Mouse (Mus musculus) intestine, embryonic 14.5 days (tissue): Measurements from ENCODE around the gene Stox2. TPM values are rescaled to one million over a fixed set of nuclear protein-coding genes. Genes with fewer than 3 reads are reported as not detected.

Experiments used
- ATAC-seq: fragments of 200-750 bp; cut with Nextera tagmentation; replicated peaks from 2 replicates; pipeline ENCODE4 v1.8.0; 2017; ENCODE audit warnings: low read depth, moderate number of reproducible peaks, moderate TSS enrichment, moderate library complexity; ENCODE audit not compliant: low FRiP score, low TSS enrichment
- DNase-seq: peaks from one replicate; pipeline ENCODE4 v3.0.0-alpha.2; 2018; ENCODE audit warnings: low spot score
- H3K27ac ChIP-seq: fragments of 300-500 bp; sonication (generic); 2 replicates; pipeline ENCODE4 v1.5.1; 2014; ENCODE audit warnings: low read depth, mild to moderate bottlenecking, control low read depth
- H3K27me3 ChIP-seq: fragments of 300-500 bp; sonication (generic); replicated peaks from 2 replicates; pipeline ENCODE4 v1.6.1; 2014; ENCODE audit warnings: low read length, control low read depth; ENCODE audit not compliant: control insufficient read depth, insufficient read depth
- H3K36me3 ChIP-seq: fragments of 300-500 bp; sonication (generic); 2 replicates; pipeline ENCODE4 v1.6.1; 2014; ENCODE audit warnings: low read length, control low read depth; ENCODE audit not compliant: control insufficient read depth, insufficient read depth
- H3K4me1 ChIP-seq: fragments of 300-500 bp; sonication (generic); replicated peaks from 2 replicates; pipeline ENCODE4 v1.6.1; 2014; ENCODE audit warnings: low read length, control low read depth, mixed read lengths; ENCODE audit not compliant: control insufficient read depth, insufficient read depth
- H3K4me2 ChIP-seq: fragments of 300-500 bp; sonication (generic); 2 replicates; pipeline ENCODE4 v1.6.1; 2014; ENCODE audit warnings: low read length
- H3K4me3 ChIP-seq: fragments of 300-500 bp; sonication (generic); 2 replicates; pipeline ENCODE4 v1.5.1; 2014; ENCODE audit warnings: low read depth, low read length, control low read depth, mixed read lengths
- H3K9ac ChIP-seq: fragments of 300-500 bp; sonication (generic); 2 replicates; pipeline ENCODE4 v1.6.1; 2014; ENCODE audit warnings: mild to moderate bottlenecking, low read length
- H3K9me3 ChIP-seq: fragments of 300-500 bp; sonication (generic); 2 replicates; pipeline ENCODE4 v1.6.1; 2016; ENCODE audit warnings: low read length, control low read depth; ENCODE audit not compliant: control insufficient read depth
- WGBS: fragments of 180-500 bp; shearing (Covaris S2); extraction: QIAGEN DNeasy Blood & Tissue Kit; methylation state at CpG from one replicate; pipeline ENCODE4 v1.1.7; 2014; 5-methylcytosine and 5-hydroxymethylcytosine counted together
- polyA plus RNA-seq: library from polyadenylated mRNA; unstranded; fragments of >200 nt; fragmentation: Nextera tagmentation; extraction: Ambion mirVana; gene quantifications from 2 replicates; pipeline ENCODE4 v1.2.1, GENCODE M21; 2014

The Stox2 gene
- polyA plus RNA-seq, 1 experiment from 2014 or later: 10.6 TPM

DNA sequence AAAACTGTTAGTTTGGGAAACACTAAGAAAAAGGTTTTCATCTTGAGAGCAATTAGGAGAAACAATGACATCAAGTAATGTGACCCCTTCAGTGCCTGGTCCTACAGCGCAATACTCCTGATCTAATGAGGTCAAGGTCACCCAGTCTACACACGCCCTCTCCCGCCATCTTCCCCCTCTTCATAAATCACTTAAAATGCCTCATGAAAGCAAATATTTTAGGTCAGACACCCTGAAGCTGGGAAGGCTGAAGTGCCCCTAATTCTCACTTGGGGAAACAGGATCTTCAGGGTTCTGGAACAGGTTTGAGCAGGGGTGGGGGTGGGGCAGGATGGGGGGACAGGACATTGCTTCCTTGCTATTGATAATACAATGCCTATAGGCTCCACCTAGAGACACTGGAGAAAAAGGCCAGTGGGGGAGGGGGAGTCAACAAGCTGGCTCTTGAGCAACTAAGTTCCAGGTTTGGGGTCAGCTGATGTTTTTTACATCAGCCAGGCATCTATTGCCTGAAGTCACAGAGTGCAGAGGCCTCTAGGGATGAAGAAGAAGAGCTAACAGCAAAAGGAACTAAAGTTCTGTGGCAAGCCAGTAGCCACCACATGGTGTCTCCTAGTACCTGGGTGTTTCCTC, 107.4 kb downstream of the Stox2 start:
- no peak for ATAC-seq
- Histone ChIP-seq H3K4me2 (no peak overlapping the region), H3K4me1 (peaks cover 19% of the 10 kb centered on the region), H3K9me3 (no peaks in the 10 kb centered on the region), H3K27me3 (peaks cover 10% of the 10 kb centered on the region), H3K36me3 (no peaks in the 10 kb centered on the region), H3K4me3 (no peak overlapping the region), H3K9ac (no peak overlapping the region), H3K27ac (no peak overlapping the region)
- DNase-seq: no peak
- WGBS: 45% methylated on average over 3 of the region's 3 CpGs

GRCm38 (mm10) chr8:47336433-47336832, 109.7 kb downstream of the Stox2 start:
- 95% methylated on average over 12 of the region's 12 CpGs for WGBS
- Histone ChIP-seq H3K27me3 (no peaks in the 10 kb centered on the region), H3K4me2 (no peak overlapping the region), H3K9ac (no peak overlapping the region), H3K4me1 (peaks cover 16% of the 10 kb centered on the region), H3K4me3 (no peak overlapping the region), H3K27ac (no peak overlapping the region), H3K9me3 (no peaks in the 10 kb centered on the region), H3K36me3 (no peaks in the 10 kb centered on the region)
- ATAC-seq (no peak), DNase-seq (no peak)

DNA sequence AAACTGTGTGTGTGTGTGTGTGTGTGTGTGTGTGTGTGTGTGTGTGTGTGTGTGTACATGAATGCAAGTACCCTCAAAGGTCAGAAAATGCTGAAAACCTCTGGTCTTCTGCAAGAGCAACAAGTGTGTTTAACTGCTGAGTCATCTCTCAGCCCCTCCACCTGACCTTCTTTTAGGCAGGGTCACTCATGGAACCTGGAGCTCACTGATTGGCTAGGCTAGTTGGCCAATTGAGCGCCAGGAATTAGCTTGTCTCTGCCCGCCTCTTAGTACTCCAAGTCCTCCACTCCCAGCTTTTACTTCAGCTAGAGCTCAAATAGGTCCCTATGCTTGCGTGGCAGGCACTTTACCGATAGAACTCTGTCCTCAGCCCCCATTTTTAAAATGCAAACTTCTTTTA, 110.2 kb downstream of the Stox2 start:
- no peak overlapping the region for H3K27ac ChIP-seq
- H3K4me2 ChIP-seq: no peak overlapping the region
- no peaks in the 10 kb centered on the region for H3K9me3 ChIP-seq
- H3K27me3 ChIP-seq: no peaks in the 10 kb centered on the region
- 95% methylated on average over 4 of the region's 4 CpGs for WGBS
- ATAC-seq (no peak), DNase-seq (no peak)
- peaks cover 11% of the 10 kb centered on the region for H3K4me1 ChIP-seq
- no peak overlapping the region for H3K9ac ChIP-seq
- H3K36me3 ChIP-seq: no peaks in the 10 kb centered on the region
- H3K4me3 ChIP-seq: no peak overlapping the region

DNA sequence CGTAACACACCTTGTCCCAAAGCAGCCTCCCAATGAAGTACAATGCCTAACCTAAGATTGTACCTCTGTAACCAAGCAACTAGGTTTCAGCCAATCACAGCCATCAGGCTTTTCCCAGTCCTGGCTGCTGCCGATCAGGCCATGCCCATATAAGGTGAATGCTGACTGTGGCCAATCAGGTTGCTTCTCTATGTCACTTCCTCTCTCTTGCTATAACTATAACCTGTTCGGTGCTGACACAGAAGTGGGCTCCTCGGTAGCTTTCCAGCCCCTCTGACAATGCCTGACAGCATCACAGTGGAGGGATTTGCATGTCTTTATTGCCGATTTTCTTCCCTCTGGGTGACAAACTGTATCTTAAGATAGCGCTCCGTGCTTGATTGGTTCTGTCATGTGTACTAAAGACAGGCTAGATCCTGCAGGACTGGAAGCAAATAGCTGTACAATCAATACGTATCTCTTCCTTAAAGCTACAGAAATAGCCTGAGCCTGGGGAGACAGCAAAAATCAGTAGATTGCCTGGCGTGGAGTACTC, 111.9 kb downstream of the Stox2 start:
- peak overlapping the region; percentile 20; the same call in 1 of the 2 replicates for H3K27ac ChIP-seq
- H3K4me1 ChIP-seq: no peaks in the 10 kb centered on the region; the same call in 1 of the 2 replicates
- peak; percentile 62 for DNase-seq
- ATAC-seq: peak; percentile 95
- 64% methylated on average over 9 of the region's 9 CpGs for WGBS
- no peaks in the 10 kb centered on the region for H3K9me3 ChIP-seq
- no peak overlapping the region for H3K4me3 ChIP-seq
- H3K9ac ChIP-seq: no peak overlapping the region
- no peaks in the 10 kb centered on the region for H3K36me3 ChIP-seq
- no peaks in the 10 kb centered on the region for H3K27me3 ChIP-seq
- H3K4me2 ChIP-seq: no peak overlapping the region

DNA sequence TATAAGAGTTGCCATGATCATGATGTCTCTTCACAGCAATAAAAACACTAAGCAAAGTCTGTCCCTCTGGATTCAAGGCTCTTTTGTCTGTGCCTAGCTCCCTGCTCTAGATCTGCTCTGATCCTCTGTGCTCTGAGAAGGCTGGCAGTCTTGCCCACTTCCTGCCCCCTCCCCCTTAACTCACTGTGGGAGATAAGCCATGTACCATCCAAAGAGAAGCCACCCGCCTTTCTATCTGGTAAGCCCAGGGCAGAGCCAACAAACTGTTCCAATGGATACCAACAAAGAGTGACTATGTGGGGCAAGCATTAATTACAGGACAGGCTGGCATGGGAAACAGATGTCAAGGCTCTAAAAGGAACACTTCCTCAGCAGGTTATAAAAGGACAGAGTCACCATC, 113.2 kb downstream of the Stox2 start:
- H3K27me3 ChIP-seq: no peaks in the 10 kb centered on the region
- WGBS: 68% methylated on average over 1 of the region's 1 CpGs
- H3K4me1 ChIP-seq: no peaks in the 10 kb centered on the region; the same call in 1 of the 2 replicates
- H3K4me3 ChIP-seq: no peak overlapping the region
- H3K27ac ChIP-seq: no peak overlapping the region
- H3K4me2 ChIP-seq: no peak overlapping the region
- H3K9ac ChIP-seq: no peak overlapping the region
- no peak for DNase-seq
- H3K9me3 ChIP-seq: no peaks in the 10 kb centered on the region
- H3K36me3 ChIP-seq: no peaks in the 10 kb centered on the region
- no peak for ATAC-seq

DNA sequence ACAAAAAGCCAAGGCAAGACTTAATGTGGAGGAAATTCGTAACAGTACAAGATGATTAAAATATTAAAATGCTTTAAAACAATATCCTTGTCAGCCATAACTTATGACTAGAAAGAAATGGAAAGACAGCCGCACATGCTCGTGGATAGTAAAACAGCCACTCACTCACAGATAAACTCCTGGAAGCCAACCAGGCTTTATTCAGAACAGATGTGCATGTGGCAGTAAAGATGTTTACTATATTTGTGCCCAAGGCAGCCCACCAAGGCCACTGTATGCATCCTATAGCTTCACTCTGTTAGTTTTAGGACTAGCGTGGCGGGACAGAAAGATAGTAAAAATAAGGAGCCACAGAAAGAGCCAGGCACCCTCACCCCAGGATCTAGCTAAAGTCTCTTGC, 115.2 kb downstream of the Stox2 start:
- WGBS: 83% methylated on average over 5 of the region's 5 CpGs
- Histone ChIP-seq H3K9me3 (no peaks in the 10 kb centered on the region), H3K36me3 (no peaks in the 10 kb centered on the region), H3K9ac (no peak overlapping the region), H3K27ac (no peak overlapping the region), H3K4me2 (no peak overlapping the region), H3K4me3 (no peak overlapping the region), H3K27me3 (no peaks in the 10 kb centered on the region), H3K4me1 (no peaks in the 10 kb centered on the region; the same call in 1 of the 2 replicates)
- DNase-seq: no peak
- ATAC-seq: no peak

GRCm38 (mm10) chr8:47326348-47326747, 119.8 kb downstream of the Stox2 start:
- Histone ChIP-seq H3K9me3 (no peaks in the 10 kb centered on the region), H3K9ac (no peak overlapping the region), H3K27ac (no peak overlapping the region), H3K36me3 (no peaks in the 10 kb centered on the region), H3K4me2 (no peak overlapping the region), H3K4me1 (no peaks in the 10 kb centered on the region; the same call in 1 of the 2 replicates), H3K27me3 (no peaks in the 10 kb centered on the region), H3K4me3 (no peak overlapping the region)
- no peak for ATAC-seq
- no peak for DNase-seq
- 89% methylated on average over 8 of the region's 8 CpGs for WGBS

- Histone ChIP-seq H3K4me2 (no peak overlapping the region), H3K4me1 (no peaks in the 10 kb centered on the region; the same call in 1 of the 2 replicates), H3K9ac (no peak overlapping the region), H3K4me3 (no peak overlapping the region), H3K27ac (no peak overlapping the region), H3K27me3 (no peaks in the 10 kb centered on the region), H3K36me3 (no peaks in the 10 kb centered on the region), H3K9me3 (no peaks in the 10 kb centered on the region)
- DNase-seq (no peak), ATAC-seq (no peak)
- 43% methylated on average over 16 of the region's 16 CpGs for WGBS
These were observed 121.9 kb downstream of the Stox2 start for GRCm38 (mm10) chr8:47324117-47324820.
